Mouse (Mus musculus): Measurements from ENCODE around the gene Gpbp1. TPM values are rescaled to one million over a fixed set of nuclear protein-coding genes. Genes with fewer than 3 reads are reported as not detected.

The Gpbp1 gene
- polyA plus RNA-seq, 1 experiment, result not detected

DNA sequence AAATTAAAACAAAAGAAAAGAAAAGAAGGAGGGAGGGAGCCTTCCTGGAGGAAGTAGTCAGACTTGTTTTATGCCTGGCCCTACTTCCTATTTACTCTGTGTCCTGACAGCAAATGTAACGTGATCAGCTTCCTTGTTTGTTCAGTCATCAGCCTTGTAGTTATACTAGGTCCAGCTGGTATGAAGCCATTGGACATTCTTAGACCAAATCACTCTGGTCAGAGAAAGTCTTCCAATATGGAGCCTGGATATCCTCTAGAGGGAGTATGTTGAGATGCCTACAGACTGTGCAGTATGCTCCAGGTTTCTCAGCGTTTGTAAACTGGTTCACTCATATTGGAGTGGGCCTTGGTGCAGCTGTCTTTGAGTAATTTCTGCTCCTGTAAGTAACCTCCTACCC is 71.8 kb downstream of the Gpbp1 start:
- Histone ChIP-seq H3K27ac (ENCODE audit: insufficient read depth, low read depth, low read length) (no peak overlapping the region), H3K4me3 (ENCODE audit: insufficient read depth, low read depth, low read length) (no peak overlapping the region), H3K4me1 (ENCODE audit: control insufficient read depth, insufficient read depth, low read length) (no peaks in the 10 kb centered on the region)
- TF ChIP-seq POLR2A (IDR thresholded peaks at IDR 0.05; ENCODE audit: insufficient read depth, low read depth, low read length) (no peak), CTCF (IDR thresholded peaks at IDR 0.05; ENCODE audit: insufficient read depth, low read depth, low read length) (no peak)
- 76% methylated on average over 2 of the region's 2 CpGs for WGBS

GRCm38 (mm10) chr13:111413156-111413555 is 76.8 kb downstream of the Gpbp1 start:
- Histone ChIP-seq H3K4me3 (ENCODE audit: insufficient read depth, low read depth, low read length) (no peak overlapping the region), H3K27ac (ENCODE audit: insufficient read depth, low read depth, low read length) (no peak overlapping the region), H3K4me1 (ENCODE audit: control insufficient read depth, insufficient read depth, low read length) (no peaks in the 10 kb centered on the region)
- no peak for TF ChIP-seq CTCF (IDR thresholded peaks at IDR 0.05; ENCODE audit: insufficient read depth, low read depth, low read length)
- TF ChIP-seq POLR2A (IDR thresholded peaks at IDR 0.05; ENCODE audit: insufficient read depth, low read depth, low read length), result no peak
- 27% methylated on average over 4 of the region's 4 CpGs for WGBS

- 2% methylated on average over 7 of the region's 7 CpGs for WGBS
- Histone ChIP-seq H3K4me3 (ENCODE audit: insufficient read depth, low read depth, low read length) (no peak overlapping the region), H3K4me1 (ENCODE audit: control insufficient read depth, insufficient read depth, low read length) (peaks cover 5% of the 10 kb centered on the region; the same call in 1 of the 2 replicates), H3K27ac (ENCODE audit: insufficient read depth, low read depth, low read length) (no peak overlapping the region)
- TF ChIP-seq POLR2A (IDR thresholded peaks at IDR 0.05; ENCODE audit: insufficient read depth, low read depth, low read length), result no peak
- no peak for TF ChIP-seq CTCF (IDR thresholded peaks at IDR 0.05; ENCODE audit: insufficient read depth, low read depth, low read length)
Measured at GRCm38 (mm10) chr13:111410831-111411230, 79.1 kb downstream of the Gpbp1 start.

GRCm38 (mm10) chr13:111406859-111407389 is 83.0 kb downstream of the Gpbp1 start:
- Histone ChIP-seq H3K4me3 (ENCODE audit: insufficient read depth, low read depth, low read length) (no peak overlapping the region), H3K27ac (ENCODE audit: insufficient read depth, low read depth, low read length) (no peak overlapping the region), H3K4me1 (ENCODE audit: control insufficient read depth, insufficient read depth, low read length) (peaks cover 5% of the 10 kb centered on the region; the same call in 1 of the 2 replicates)
- no peak for TF ChIP-seq CTCF (IDR thresholded peaks at IDR 0.05; ENCODE audit: insufficient read depth, low read depth, low read length)
- 64% methylated on average over 9 of the region's 9 CpGs for WGBS

- TF ChIP-seq CTCF (IDR thresholded peaks at IDR 0.05; ENCODE audit: insufficient read depth, low read depth, low read length) (no peak), POLR2A (IDR thresholded peaks at IDR 0.05; ENCODE audit: insufficient read depth, low read depth, low read length) (no peak)
- H3K27ac ChIP-seq (ENCODE audit: insufficient read depth, low read depth, low read length), result no peak overlapping the region
- H3K4me1 ChIP-seq (ENCODE audit: control insufficient read depth, insufficient read depth, low read length), result peaks cover 5% of the 10 kb centered on the region; the same call in 1 of the 2 replicates
- WGBS, result 83% methylated on average over 3 of the region's 3 CpGs
- no peak overlapping the region for H3K4me3 ChIP-seq (ENCODE audit: insufficient read depth, low read depth, low read length)
Measured at GRCm38 (mm10) chr13:111405956-111406355, 84.0 kb downstream of the Gpbp1 start.

DNA sequence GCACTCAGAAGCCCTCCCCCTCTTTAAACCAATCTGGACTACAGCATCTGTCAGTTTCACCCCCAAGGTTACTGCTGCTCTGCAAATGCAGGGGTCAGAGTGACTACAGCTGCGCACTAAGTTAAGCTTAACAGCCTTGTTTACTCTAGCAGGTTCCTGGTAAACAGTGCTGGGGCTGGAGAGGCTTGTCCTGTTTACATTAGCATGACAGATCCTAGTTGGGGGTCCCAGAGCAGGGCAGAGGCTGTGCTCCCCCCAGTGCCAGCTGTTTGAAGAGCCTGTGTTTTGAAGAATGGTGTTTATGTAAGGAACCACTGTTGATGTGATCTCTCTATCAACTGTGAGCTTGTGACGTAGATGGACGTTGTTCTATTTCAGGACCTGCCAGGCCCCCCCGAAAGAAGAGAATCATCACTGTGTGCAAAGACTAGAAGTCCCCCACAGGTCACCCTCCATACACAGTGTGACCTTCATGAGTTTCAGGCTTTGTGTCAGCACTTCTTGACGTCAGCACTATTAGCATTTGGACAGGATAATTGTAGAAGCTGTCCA is 92.2 kb downstream of the Gpbp1 start:
- 61% methylated on average over 5 of the region's 5 CpGs for WGBS
- TF ChIP-seq POLR2A (IDR thresholded peaks at IDR 0.05; ENCODE audit: insufficient read depth, low read depth, low read length) (no peak), CTCF (IDR thresholded peaks at IDR 0.05; ENCODE audit: insufficient read depth, low read depth, low read length) (no peak)
- H3K4me3 ChIP-seq (ENCODE audit: insufficient read depth, low read depth, low read length), result no peak overlapping the region
- H3K27ac ChIP-seq (ENCODE audit: insufficient read depth, low read depth, low read length), result no peak overlapping the region
- peaks cover 2% of the 10 kb centered on the region; the same call in 1 of the 2 replicates for H3K4me1 ChIP-seq (ENCODE audit: control insufficient read depth, insufficient read depth, low read length)

GRCm38 (mm10) chr13:111397061-111397460 is 92.8 kb downstream of the Gpbp1 start:
- no peak for TF ChIP-seq POLR2A (IDR thresholded peaks at IDR 0.05; ENCODE audit: insufficient read depth, low read depth, low read length)
- no peak for TF ChIP-seq CTCF (IDR thresholded peaks at IDR 0.05; ENCODE audit: insufficient read depth, low read depth, low read length)
- 52% methylated on average over 7 of the region's 7 CpGs for WGBS
- Histone ChIP-seq H3K27ac (ENCODE audit: insufficient read depth, low read depth, low read length) (no peak overlapping the region), H3K4me1 (ENCODE audit: control insufficient read depth, insufficient read depth, low read length) (peaks cover 2% of the 10 kb centered on the region; the same call in 1 of the 2 replicates), H3K4me3 (ENCODE audit: insufficient read depth, low read depth, low read length) (no peak overlapping the region)

- TF ChIP-seq CTCF (IDR thresholded peaks at IDR 0.05; ENCODE audit: insufficient read depth, low read depth, low read length), result no peak
- TF ChIP-seq POLR2A (IDR thresholded peaks at IDR 0.05; ENCODE audit: insufficient read depth, low read depth, low read length), result no peak
- Histone ChIP-seq H3K4me3 (ENCODE audit: insufficient read depth, low read depth, low read length) (no peak overlapping the region), H3K27ac (ENCODE audit: insufficient read depth, low read depth, low read length) (no peak overlapping the region), H3K4me1 (ENCODE audit: control insufficient read depth, insufficient read depth, low read length) (peaks cover 2% of the 10 kb centered on the region; the same call in 1 of the 2 replicates)
- 93% methylated on average over 7 of the region's 7 CpGs for WGBS
Measured at GRCm38 (mm10) chr13:111395528-111395927, 94.4 kb downstream of the Gpbp1 start.

DNA sequence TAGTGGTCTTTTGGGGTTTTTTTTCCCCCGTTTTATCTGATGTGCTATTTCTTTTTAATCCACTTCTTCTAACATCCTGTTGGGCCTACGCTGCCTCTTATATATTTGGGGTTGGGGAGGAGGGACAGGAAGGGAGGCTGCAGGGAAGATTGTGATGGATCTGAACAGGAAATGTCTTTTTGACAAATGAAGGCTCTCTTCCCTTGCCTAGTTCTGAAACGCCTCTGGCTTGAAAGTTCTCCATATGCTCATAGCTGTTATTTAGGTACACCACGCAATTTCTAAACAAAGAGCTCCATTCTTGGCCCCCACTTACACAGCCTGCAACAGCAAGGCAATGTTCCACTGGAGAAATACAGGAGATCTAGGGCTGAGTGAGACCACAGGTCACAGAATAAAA is 95.0 kb downstream of the Gpbp1 start:
- Histone ChIP-seq H3K4me1 (ENCODE audit: control insufficient read depth, insufficient read depth, low read length) (peaks cover 2% of the 10 kb centered on the region; the same call in 1 of the 2 replicates), H3K27ac (ENCODE audit: insufficient read depth, low read depth, low read length) (no peak overlapping the region), H3K4me3 (ENCODE audit: insufficient read depth, low read depth, low read length) (no peak overlapping the region)
- TF ChIP-seq CTCF (IDR thresholded peaks at IDR 0.05; ENCODE audit: insufficient read depth, low read depth, low read length) (no peak), POLR2A (IDR thresholded peaks at IDR 0.05; ENCODE audit: insufficient read depth, low read depth, low read length) (no peak)
- WGBS, result 83% methylated on average over 4 of the region's 4 CpGs

All from olfactory bulb, adult 2 months (tissue).